Mouse (Mus musculus) thymus, postnatal 0 days (tissue): ENCODE results near the gene Aldh1l2. TPM values are rescaled to one million over a fixed set of nuclear protein-coding genes. Genes with fewer than 3 reads are reported as not detected.

Experiments used
- DNase-seq: peaks from one replicate; pipeline ENCODE4 v3.0.0-alpha.2; 2015; ENCODE audit warnings: low spot score
- polyA plus RNA-seq: library from polyadenylated mRNA; unstranded; fragments of >200 nt; fragmentation: Nextera tagmentation; extraction: Ambion mirVana; gene quantifications from 2 replicates; pipeline ENCODE4 v1.2.1, GENCODE M21; 2015

The Aldh1l2 gene
- polyA plus RNA-seq, 1 experiment from 2014 or later: 0.22 TPM

GRCm38 (mm10) chr10:83475226-83475625, 58.7 kb downstream of the Aldh1l2 start:
- no peak for DNase-seq

GRCm38 (mm10) chr10:83457531-83457930, 76.4 kb downstream of the Aldh1l2 start:
- no peak for DNase-seq

- DNase-seq: no peak
Measured at GRCm38 (mm10) chr10:83448582-83448981, 85.4 kb downstream of the Aldh1l2 start.

Other genes starting within 250 kb of the Aldh1l2 start
- 0.22 and 0.39 TPM in 2 replicates for gene Slc41a2, start 196.3 kb downstream of the Aldh1l2 start, polyA plus RNA-seq
- gene D10Wsu102e, start 173.9 kb downstream of the Aldh1l2 start, polyA plus RNA-seq: 0.63 and 0.66 TPM in 2 replicates
- gene Washc4, start 9.6 kb upstream of the Aldh1l2 start, polyA plus RNA-seq: 34.2 and 44.8 TPM in 2 replicates
- gene Appl2, start 114.6 kb upstream of the Aldh1l2 start, polyA plus RNA-seq: 7.5 and 9.3 TPM in 2 replicates
- 72.5 and 75.0 TPM in 2 replicates for gene 1500009L16Rik, start 188.7 kb upstream of the Aldh1l2 start, polyA plus RNA-seq